Mouse (Mus musculus) layer of hippocampus, postnatal 36 days (tissue): ENCODE data around the gene Gm21985. TPM values are rescaled to one million over a fixed set of nuclear protein-coding genes. Genes with fewer than 3 reads are reported as not detected.

ENCODE experiments used
- DNase-seq, 2 experiments: peaks; one replicate each; pipeline ENCODE4 v3.0.0; 2022
- total RNA-seq, 2 experiments: library from RNA; stranded (reverse); gene quantifications; 2 replicates each; pipeline ENCODE4 v1.2.3; 2021

The Gm21985 gene
- under 1 TPM; 0.73 to 0.80 TPM for total RNA-seq

GRCm38 (mm10) chr2:112266242-112266592, at the start of gene Gm21985:
Gene Gm21985, plus strand, starts transcription at chr2:112266314.
- DNase-seq: peak; percentile 26 to 40

- DNase-seq: no peak
Observed at GRCm38 (mm10) chr2:112217614-112218013, 48.5 kb upstream of the Gm21985 start.

DNA sequence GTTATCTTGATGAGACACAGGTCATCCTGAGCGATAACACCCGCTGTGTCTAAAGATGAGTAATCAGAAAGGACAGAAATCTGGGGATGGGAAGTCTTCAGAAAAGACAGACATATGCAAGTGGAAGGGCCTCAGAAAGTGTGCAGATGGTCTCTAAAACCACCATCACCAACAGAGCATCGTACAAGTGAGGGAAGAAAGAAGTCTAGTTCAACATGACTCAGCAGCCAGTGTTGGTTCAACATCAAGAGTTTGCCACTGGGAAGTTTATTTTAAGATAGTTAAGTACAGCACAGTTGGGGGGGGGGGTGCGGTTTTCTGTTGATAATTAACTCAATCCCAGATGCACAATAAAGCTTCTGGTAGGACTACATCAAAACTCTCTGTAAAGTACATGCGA, 45.2 kb upstream of the Gm21985 start:
- DNase-seq: no peak

DNA sequence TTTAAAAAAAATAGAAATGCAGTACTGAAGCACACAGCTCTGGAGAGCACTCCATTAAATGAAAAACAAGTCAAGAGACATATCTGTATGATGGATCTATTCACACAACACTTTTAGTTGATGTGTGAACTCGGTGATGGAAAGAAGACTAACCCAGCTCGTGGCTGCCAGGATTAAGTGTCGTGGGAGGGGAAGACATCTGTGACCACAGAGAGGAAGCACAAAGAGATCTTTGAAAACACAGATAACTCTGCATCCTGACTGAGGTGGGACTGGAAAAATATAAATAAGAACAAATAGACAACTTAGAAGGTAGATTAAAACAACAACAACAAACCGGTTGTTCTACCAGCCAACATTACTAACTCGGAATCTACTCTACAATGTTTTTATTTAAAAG, 43.5 kb upstream of the Gm21985 start:
- no peak for DNase-seq

DNA sequence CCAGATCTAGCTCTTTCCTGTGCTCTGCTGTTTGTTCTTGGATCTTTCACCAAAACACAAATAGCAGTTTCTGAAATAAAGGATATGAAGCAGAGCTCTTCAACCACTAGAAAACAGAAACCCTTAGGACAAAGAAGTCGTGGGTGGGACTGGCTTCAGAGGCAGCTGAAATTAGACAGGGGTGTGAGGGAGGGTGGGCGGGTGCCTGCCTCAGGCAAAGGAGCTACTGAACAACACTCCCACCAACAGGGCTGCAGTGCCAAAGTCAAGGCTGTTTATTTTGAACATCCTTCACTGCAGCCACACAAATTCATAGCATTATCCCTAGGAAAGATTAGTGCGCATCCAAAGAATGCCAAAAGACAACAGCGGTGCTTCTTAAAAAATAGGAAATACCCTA, 41.8 kb upstream of the Gm21985 start:
- no peak for DNase-seq

DNA sequence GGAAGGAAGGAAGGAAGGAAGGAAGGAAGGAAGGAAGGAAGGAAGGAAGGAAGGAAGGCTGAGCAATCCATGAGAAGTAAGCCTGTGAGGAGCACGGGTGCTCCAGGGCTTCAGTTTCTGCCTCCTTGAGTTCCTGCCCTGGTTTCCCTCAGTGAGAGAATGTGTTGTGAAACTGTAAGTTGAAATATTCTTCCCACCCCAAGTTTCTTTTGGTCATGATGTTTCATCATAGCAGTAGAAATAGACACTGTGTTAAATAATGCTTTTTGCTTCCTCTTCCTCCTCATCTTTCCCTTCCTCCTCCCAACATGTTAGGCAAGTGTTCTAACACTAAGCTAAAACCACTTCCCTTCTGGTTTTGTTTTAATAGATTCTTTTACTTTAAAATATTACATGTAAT, 33.5 kb upstream of the Gm21985 start:
- no peak for DNase-seq

DNA sequence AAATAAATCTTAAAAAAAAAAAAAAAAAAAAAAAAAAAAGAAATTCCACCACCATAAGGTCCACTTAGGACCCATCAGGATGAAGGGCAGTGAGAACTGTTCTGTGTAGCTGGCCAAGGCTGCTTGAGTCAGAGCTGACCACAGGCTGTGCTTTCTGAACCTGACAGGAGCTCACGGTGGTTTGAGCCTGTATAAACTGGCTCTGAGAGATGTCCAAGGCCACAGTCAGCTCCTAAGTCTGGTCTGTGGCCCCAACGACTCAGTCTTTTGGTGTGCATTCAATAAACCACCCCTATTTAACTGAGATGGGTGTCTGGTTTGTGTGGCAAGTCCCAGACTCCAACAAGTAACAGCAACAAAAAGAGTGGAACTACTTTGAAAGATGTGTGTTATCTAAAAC, 29.5 kb upstream of the Gm21985 start:
- DNase-seq: no peak

- DNase-seq: no peak
Observed at GRCm38 (mm10) chr2:112238006-112238405, 28.1 kb upstream of the Gm21985 start.

- DNase-seq: peak; percentile 85 to 88
Observed at GRCm38 (mm10) chr2:112239212-112239934, 26.7 kb upstream of the Gm21985 start, which contains the start of gene Lpcat4. Gene Lpcat4, plus strand, starts transcription at chr2:112239468.

DNA sequence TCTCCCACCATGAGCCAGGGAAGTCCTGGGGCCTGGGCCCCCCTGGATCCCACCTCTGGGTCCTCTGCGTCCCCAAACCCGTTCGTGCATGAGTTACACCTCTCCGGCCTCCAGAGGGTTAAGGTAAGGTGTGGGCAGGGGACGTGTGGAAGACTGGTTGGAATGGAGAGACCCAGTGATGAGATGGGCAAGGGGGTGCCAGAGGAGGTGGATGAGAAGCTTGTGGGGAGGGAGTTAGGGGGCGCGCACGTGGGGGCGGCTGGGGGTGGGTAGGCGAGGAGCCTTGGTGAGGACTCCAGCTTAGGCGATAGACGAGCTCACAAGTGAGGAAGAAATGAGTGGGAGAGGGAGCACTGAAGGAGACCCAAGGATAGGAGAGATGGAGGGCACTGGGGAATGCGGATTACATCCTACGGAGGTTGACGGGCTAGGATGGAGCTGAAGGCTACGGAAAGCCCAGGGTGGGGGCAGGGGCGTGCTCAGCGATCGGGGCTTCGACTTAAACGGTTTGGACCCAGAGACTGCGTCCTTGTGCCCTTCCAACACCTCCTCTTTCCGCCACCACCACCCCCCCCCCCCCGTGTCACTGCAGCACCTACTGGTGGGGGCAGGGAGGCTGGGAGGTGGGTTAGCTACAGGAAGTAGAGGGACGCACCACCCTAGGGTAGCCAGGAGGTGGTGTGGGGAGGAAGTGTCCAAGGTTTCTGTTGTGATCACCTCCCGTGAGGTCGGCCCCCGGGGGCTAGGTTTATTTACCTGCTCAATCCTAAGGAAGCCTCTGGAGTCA, 26.0 kb upstream of the Gm21985 start:
- DNase-seq: peak in 1 of 2 experiments; percentile 29

- no peak for DNase-seq
Observed at GRCm38 (mm10) chr2:112241787-112242186, 24.3 kb upstream of the Gm21985 start.

- no peak for DNase-seq
Observed at GRCm38 (mm10) chr2:112245307-112245706, 20.8 kb upstream of the Gm21985 start.

DNA sequence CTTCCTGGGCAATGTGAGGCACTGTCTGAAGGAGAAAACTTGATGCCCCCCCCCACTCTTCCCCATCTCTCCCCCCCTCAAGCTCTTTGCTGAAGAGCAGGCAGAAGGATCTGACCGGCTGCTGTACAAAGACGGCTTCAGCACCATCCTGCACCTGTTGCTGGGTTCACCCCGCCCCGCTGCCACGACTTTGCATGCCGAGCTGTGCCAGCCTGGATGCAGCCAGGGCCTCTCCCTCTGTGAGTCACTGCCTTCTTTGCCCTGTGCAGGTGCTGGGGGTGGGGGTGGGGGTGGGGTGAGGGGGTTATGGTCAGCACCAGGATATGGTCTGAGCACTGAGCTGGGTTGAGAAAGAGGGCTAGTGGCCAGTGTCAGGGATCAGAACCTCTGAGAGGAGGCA, 19.9 kb upstream of the Gm21985 start:
- DNase-seq: no peak

DNA sequence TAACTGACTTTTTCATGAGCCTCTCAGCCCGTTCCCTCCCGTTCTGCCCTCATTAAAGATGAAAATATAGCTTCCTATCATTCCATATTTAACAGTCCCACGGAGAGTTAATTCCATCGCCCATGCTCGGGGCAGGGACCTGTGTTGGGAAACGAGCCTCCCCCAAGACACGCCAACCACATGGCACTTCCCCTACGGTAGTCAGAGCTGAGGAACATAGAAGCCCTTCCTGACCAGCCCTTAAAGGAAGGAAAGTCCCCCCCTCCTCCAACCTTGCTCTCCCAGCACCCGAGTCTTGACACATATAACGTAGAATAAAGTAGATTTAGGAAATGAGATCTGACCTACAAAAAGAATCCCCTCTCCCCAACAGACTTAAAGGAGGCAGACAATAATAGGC, 18.8 kb upstream of the Gm21985 start:
- no peak for DNase-seq

- no peak for DNase-seq
Observed at GRCm38 (mm10) chr2:112249780-112250453, 16.2 kb upstream of the Gm21985 start.

DNA sequence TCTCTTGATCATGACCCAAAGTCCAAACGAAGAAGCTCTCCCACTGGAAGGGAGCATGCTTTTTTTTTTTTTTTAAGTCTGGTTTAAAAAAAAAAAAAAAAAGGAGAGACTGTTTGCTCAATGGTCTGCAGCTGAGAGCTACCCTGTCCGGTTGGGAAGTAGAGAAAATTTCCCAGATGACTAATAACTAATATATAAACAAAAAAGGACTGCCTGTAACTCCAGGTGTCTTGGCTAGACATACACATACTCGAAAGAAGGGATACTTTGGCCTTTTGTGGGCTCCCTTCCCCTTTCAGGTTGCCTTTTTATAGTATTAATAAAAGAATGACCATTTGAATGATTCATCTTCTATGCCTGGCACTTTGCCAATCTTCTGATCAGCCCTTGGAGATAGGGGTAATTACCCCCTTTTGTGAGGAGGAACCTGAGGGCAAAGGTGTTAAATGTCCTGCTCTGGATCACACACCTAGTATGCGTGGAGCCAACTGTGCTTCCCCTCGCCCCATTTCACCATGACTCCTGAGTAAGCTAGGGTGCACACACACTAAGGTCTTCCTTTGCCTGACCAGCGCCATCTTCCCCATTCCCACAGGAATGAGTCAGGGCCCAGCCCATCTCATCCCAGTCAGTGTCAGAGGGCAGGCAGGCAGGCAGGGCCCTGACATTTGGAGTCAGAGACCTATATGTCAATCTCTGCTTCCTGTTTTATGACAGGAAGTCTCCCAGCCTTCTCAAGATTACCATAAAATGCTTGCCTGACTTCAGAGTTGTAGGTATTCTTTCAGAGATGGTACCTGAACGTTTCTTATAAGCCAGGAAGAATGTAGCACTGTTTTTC, 11.2 kb upstream of the Gm21985 start:
- no peak for DNase-seq

DNA sequence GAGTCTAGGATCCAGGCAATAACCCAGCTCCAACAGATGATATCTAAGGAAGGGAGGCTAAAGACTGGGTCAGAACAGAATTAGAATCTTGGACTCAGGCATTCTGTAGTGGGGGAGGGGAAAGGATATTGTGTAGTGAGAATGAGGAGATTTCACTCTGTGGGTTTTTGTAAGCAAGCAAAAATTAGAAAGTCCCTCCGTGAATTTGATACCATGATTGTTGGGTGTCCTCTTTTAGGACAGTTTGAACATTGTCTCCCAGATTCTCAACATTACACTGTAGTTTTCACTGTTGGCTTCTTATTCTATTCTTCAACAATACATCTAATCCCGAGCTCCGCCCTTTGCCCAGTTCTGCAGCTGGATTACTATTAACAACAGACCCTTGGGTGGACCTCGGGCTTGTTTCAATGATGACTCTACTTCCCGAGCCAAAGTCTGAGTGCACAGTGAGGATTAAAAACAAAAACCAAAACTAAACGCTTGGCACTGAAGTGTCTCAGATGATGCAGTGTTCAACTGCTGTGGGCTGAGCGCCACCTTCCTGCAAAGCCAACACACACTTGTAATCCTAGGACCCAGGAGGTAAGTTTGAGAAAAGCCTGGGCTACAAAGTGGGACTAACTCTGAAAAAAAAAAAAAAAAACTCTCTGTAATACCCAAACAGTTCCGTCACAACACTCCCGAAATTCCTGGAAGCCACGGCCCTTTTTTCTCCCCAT, 6.7 kb upstream of the Gm21985 start, which contains the start of gene Nutm1:
Gene Nutm1, minus strand, starts transcription at position 51 of the 722 bp plus-strand sequence.
- no peak for DNase-seq

DNA sequence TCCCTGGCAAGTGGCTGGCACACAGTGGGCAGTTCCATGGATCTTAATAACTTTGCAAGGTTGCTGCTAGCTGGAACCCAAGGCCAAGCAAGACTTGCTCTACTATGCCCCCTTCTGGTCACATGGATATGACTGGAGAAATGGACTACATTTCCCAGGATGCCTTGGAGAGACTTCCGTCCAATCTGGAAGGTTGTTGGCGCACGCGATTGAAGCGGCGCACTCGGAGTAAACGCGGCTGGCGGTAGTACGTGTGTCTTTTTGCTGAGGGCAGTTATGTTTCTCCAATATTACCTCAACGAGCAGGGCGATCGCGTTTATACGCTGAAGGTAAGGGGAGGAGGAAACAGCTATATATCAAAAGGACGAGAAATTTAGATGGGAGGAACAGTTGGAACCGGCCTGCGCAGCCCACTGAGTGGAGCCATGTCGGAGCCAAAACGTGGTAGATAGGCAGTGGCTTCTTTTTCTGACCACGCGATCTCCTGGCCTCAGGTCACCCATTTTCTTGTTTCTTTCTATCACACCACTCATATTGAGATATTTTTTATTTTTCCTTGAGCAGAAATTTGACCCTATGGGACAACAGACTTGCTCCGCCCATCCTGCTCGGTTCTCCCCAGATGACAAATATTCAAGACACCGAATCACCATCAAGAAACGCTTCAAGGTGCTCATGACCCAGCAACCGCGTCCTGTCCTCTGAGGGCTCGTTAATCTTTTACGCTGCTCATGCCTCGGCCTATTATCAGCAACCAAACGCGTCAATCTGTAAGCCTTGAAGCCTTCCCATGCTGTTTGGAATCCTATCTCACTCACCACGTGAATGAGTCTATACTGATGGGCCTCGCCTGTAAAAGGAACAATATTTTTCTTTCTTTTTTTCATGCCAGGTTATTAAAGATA, 4.1 kb upstream of the Gm21985 start, which contains the start of gene Nop10:
Gene Nop10, plus strand, starts transcription at position 179 of the 906 bp plus-strand sequence.
- peak; percentile 83 to 84 for DNase-seq

DNA sequence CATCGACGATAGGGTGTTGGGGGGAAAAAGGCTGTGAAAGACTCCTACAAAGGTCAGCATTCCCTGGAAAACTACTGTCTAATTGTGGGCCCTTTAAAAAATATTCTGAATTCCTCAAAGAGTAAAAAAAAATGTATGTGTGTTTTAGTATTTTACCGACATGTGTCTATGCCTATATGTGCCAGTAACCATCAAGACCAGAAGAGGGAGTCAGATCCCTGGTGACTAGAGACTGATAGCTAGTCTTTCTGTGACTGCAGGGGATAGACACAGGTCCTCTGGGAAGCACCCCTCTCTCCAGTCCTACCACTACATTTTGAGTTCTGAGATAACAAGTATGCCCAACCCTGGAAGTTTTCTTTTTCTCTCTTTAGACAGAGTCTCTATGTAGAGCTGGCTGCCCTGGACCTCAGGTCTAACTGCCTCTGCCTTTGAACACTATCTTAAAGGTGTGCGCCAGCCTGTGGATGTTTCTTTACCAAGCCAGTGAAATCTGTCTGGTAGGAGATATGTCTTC, 3.3 kb upstream of the Gm21985 start:
- DNase-seq: no peak

DNA sequence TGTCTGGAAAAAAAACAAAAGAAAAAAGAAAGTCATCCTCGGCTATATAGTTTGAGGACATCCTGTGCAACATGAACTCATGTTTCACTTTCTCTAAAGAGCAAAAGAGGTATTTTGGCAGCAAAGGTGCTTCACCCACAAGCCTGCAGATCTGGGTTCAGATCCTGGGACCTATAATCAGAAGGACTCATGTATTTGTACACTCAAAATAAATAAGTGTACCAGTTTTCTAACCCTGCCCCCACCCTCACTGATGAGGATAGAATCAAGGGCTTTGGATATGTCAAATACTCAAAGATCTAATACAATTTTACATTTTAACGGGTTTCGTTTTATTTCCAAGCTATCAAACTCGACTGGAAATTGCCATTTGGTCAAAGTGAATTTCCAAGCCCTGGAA, 1.8 kb upstream of the Gm21985 start:
- DNase-seq: no peak
